Mouse (Mus musculus) kidney, embryonic 15.5 days (tissue): ENCODE measurements around the gene Gm6899. TPM values are rescaled to one million over a fixed set of nuclear protein-coding genes. Genes with fewer than 3 reads are reported as not detected.

Experiments used
- ATAC-seq: fragments of 200-750 bp; cut with Nextera tagmentation; replicated peaks from 2 replicates; pipeline ENCODE4 v1.8.0; 2017; ENCODE audit warnings: moderate TSS enrichment; ENCODE audit not compliant: low FRiP score
- H3K27ac ChIP-seq: fragments of 300-500 bp; sonication (generic); 2 replicates; pipeline ENCODE4 v1.5.1; 2015; ENCODE audit warnings: mild to moderate bottlenecking, inconsistent platforms
- H3K27me3 ChIP-seq: fragments of 300-500 bp; sonication (generic); 2 replicates; pipeline ENCODE4 v1.6.1; 2015; ENCODE audit warnings: inconsistent platforms
- H3K36me3 ChIP-seq: fragments of 300-500 bp; sonication (generic); 2 replicates; pipeline ENCODE4 v1.6.1; 2015; ENCODE audit warnings: inconsistent platforms
- H3K4me1 ChIP-seq: fragments of 300-500 bp; sonication (generic); 2 replicates; pipeline ENCODE4 v1.6.1; 2015; ENCODE audit warnings: inconsistent platforms
- H3K4me2 ChIP-seq: fragments of 300-500 bp; sonication (generic); 2 replicates; pipeline ENCODE4 v1.6.1; 2015; ENCODE audit warnings: moderate library complexity, mild to moderate bottlenecking, inconsistent platforms
- H3K4me3 ChIP-seq: fragments of 300-500 bp; sonication (generic); replicated peaks from 2 replicates; pipeline ENCODE4 v1.5.1; 2015; ENCODE audit warnings: mild to moderate bottlenecking, inconsistent platforms
- H3K9ac ChIP-seq: fragments of 300-500 bp; sonication (generic); 2 replicates; pipeline ENCODE4 v1.6.1; 2015; ENCODE audit warnings: mild to moderate bottlenecking, inconsistent platforms
- H3K9me3 ChIP-seq: fragments of 300-500 bp; sonication (generic); replicated peaks from 2 replicates; pipeline ENCODE4 v1.6.1; 2016; ENCODE audit warnings: inconsistent platforms
- WGBS: fragments of 180-500 bp; shearing (Covaris S2); methylation state at CpG from one replicate; pipeline ENCODE4 v1.1.7; 2015; ENCODE audit warnings: mixed read lengths; 5-methylcytosine and 5-hydroxymethylcytosine counted together
- polyA plus RNA-seq: library from polyadenylated mRNA; unstranded; fragments of >200 nt; fragmentation: Nextera tagmentation; extraction: Ambion mirVana; gene quantifications from 2 replicates; pipeline ENCODE4 v1.2.1, GENCODE M21; 2015

The Gm6899 gene
- not detected in 2 replicates for polyA plus RNA-seq

- under 1% methylated on average over 60 of the region's 60 CpGs for WGBS
- Histone ChIP-seq H3K9me3 (no peaks in the 10 kb centered on the region), H3K4me1 (peaks cover 10% of the 10 kb centered on the region; the same call in 1 of the 2 replicates), H3K4me2 (peak within 1 kb of the TSS; percentile 63), H3K9ac (peak within 1 kb of the TSS; percentile 55), H3K4me3 (peak within 1 kb of the TSS; percentile 57), H3K27ac (peak within 1 kb of the TSS; percentile 70), H3K27me3 (no peaks in the 10 kb centered on the region), H3K36me3 (0 out of 2 replicates have a peak, but pooled peaks cover 7% of the 10 kb centered on the region)
- peak; percentile 100 for ATAC-seq
Measured at GRCm38 (mm10) chr11:26593061-26594059, at the start of gene Gm6899, which contains the start of gene Vrk2. Gene Gm6899 (plus strand): TSS chr11:26593241. Gene Vrk2 (minus strand): TSS chr11:26593999.

DNA sequence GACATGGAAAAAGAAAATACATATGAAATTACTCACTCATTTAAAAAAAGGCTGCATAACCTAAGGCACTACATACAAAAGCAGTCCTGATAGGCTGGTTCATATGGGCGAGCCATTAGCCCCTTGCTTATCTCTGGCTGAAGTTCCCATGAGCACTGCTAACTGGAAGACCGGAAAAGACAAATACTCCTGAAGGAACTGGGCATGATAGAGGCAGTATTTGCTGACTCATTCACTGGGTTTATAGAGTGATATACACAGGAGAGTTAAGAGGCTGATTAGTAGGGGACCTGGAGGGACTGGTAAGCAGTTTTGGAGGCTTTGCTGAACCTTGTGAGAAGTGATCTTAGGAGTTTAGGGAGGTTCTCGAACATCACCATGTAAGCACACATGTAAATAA is 41.5 kb upstream of the Gm6899 start:
- Histone ChIP-seq H3K36me3 (peaks cover 6% of the 10 kb centered on the region; the same call in 1 of the 2 replicates), H3K27me3 (no peaks in the 10 kb centered on the region), H3K4me2 (no peak overlapping the region), H3K9ac (no peak overlapping the region), H3K27ac (no peak overlapping the region), H3K4me3 (no peak overlapping the region), H3K9me3 (no peaks in the 10 kb centered on the region), H3K4me1 (no peaks in the 10 kb centered on the region)
- 91% methylated on average over 3 of the region's 3 CpGs for WGBS
- ATAC-seq: no peak

GRCm38 (mm10) chr11:26585409-26586366 is 7.4 kb upstream of the Gm6899 start:
- 58% methylated on average over 17 of the region's 17 CpGs for WGBS
- Histone ChIP-seq H3K4me3 (no peak overlapping the region), H3K4me2 (no peak overlapping the region), H3K27ac (no peak overlapping the region), H3K4me1 (peaks cover 3% of the 10 kb centered on the region; the same call in 1 of the 2 replicates), H3K9ac (no peak overlapping the region), H3K36me3 (0 out of 2 replicates have a peak, but pooled peaks cover 4% of the 10 kb centered on the region), H3K27me3 (no peaks in the 10 kb centered on the region), H3K9me3 (no peaks in the 10 kb centered on the region)
- no peak for ATAC-seq

- 64% methylated on average over 6 of the region's 6 CpGs for WGBS
- Histone ChIP-seq H3K36me3 (0 out of 2 replicates have a peak, but pooled peaks cover 7% of the 10 kb centered on the region), H3K4me1 (peaks cover 3% of the 10 kb centered on the region; the same call in 1 of the 2 replicates), H3K9me3 (no peaks in the 10 kb centered on the region), H3K27me3 (no peaks in the 10 kb centered on the region), H3K9ac (no peak overlapping the region), H3K4me3 (no peak overlapping the region), H3K27ac (no peak overlapping the region), H3K4me2 (no peak overlapping the region)
- ATAC-seq: no peak
Measured at GRCm38 (mm10) chr11:26586367-26587183, 6.5 kb upstream of the Gm6899 start.

DNA sequence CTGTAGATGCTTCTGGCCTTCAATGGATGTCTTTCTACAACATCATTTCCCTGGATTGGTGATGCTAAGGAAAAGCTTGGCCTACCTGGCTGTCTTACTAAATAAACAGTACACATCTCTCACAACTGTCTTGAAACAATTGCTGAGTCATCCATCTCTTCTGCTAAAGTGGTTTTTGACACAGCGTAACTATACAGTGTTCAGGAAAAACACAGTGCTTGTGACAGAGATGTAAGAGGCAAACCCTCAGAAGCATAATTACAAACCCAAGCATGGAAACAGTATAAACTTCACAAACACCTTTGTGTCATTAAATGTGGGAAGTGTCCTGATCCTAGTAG is 5.9 kb upstream of the Gm6899 start:
- H3K4me1 ChIP-seq: peaks cover 3% of the 10 kb centered on the region; the same call in 1 of the 2 replicates
- no peak for ATAC-seq
- no peak overlapping the region for H3K27ac ChIP-seq
- H3K27me3 ChIP-seq: no peaks in the 10 kb centered on the region
- H3K9ac ChIP-seq: no peak overlapping the region
- no peaks in the 10 kb centered on the region for H3K9me3 ChIP-seq
- 0 out of 2 replicates have a peak, but pooled peaks cover 7% of the 10 kb centered on the region for H3K36me3 ChIP-seq
- WGBS: 88% methylated on average over 1 of the region's 1 CpGs
- H3K4me2 ChIP-seq: no peak overlapping the region
- no peak overlapping the region for H3K4me3 ChIP-seq

DNA sequence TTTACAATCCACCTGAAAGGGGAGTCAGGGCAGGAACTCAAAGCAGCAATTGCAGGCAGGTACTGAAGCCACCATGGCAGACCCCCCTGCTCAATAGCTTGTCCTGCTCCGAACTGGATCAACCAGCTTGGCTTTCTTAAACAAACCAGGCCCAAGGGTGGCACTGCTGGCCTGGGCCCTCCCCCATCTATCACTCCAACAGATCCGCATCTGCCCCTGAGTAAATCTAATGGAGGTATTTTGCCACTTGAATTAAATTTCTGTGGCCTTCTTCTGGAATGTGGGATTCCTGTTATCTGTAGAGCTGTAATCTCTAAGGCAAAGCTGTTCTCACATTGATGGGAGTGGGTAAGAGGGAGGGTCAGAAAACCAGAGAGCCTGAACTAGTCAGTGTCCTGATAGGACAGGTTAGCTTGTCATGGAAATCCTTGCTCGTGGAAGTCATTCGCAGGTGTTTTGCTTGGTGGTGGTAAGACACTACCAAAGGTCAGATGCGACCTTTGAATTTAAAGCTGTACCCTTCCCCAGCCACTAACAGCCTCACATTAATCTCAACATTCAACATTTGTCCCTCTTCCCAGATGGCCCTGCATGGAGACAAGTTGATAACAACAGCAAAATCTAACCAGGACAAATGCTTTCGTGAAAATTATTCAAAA is 517 bp upstream of the Gm6899 start:
- Histone ChIP-seq H3K27me3 (no peaks in the 10 kb centered on the region), H3K4me1 (peaks cover 10% of the 10 kb centered on the region; the same call in 1 of the 2 replicates), H3K27ac (peak overlapping the region; percentile 70; the same call in 1 of the 2 replicates), H3K36me3 (0 out of 2 replicates have a peak, but pooled peaks cover 7% of the 10 kb centered on the region), H3K9me3 (no peaks in the 10 kb centered on the region), H3K9ac (peak overlapping the region; percentile 55; the same call in 1 of the 2 replicates), H3K4me2 (peak overlapping the region; percentile 63), H3K4me3 (peak overlapping the region; percentile 57)
- no peak for ATAC-seq
- WGBS: 29% methylated on average over 6 of the region's 6 CpGs

- H3K4me1 ChIP-seq: peaks cover 10% of the 10 kb centered on the region; the same call in 1 of the 2 replicates
- no peak overlapping the region for H3K4me2 ChIP-seq
- H3K4me3 ChIP-seq: no peak overlapping the region
- no peaks in the 10 kb centered on the region for H3K9me3 ChIP-seq
- no peak for ATAC-seq
- H3K36me3 ChIP-seq: 0 out of 2 replicates have a peak, but pooled peaks cover 5% of the 10 kb centered on the region
- H3K9ac ChIP-seq: no peak overlapping the region
- no peaks in the 10 kb centered on the region for H3K27me3 ChIP-seq
- no peak overlapping the region for H3K27ac ChIP-seq
- WGBS: 89% methylated on average over 1 of the region's 1 CpGs
Measured at GRCm38 (mm10) chr11:26594487-26594886, 1.4 kb downstream of the Gm6899 start.

DNA sequence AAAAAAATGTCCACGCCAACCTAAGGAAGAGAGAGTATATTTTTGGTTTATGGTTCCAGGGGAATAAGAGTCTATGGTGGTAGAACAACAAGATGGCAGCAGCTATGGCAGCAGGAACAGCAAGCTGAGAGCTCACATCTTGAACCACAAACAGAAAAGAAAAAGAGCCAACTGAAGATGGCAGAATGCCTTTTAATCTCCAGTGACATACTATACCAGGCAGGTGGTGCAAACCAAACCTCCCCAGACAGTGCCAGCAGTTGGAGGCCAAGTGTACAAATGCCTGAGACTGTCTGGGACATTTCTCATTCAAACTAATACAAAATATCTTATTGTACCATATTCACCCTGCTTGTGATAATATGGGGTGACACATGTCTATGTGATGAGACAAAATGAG is 3.1 kb downstream of the Gm6899 start:
- H3K9me3 ChIP-seq: no peaks in the 10 kb centered on the region
- no peaks in the 10 kb centered on the region for H3K36me3 ChIP-seq
- no peak for ATAC-seq
- H3K9ac ChIP-seq: no peak overlapping the region
- H3K27ac ChIP-seq: no peak overlapping the region
- no peak overlapping the region for H3K4me2 ChIP-seq
- no peaks in the 10 kb centered on the region for H3K27me3 ChIP-seq
- H3K4me1 ChIP-seq: peaks cover 10% of the 10 kb centered on the region; the same call in 1 of the 2 replicates
- no peak overlapping the region for H3K4me3 ChIP-seq
- WGBS: 95% methylated on average over 1 of the region's 1 CpGs

DNA sequence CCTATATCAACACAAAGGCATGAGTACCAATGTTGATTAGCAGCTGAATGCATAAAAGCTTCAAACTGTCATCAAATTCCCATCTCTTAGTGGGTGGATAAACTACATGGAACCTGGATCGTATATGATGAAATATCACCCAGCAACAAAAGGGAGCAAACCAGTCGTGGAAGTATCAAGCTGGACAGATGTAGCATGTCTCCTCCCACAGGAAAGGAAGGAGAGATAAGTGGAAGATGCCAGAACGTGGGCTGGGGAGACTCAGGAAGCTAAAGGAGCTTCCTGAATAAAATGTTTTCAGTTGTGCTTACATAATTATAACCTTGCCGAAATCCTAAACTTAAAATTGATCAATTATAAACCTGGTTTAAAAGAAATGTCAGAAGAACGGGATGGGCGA is 4.1 kb downstream of the Gm6899 start:
- 63% methylated on average over 6 of the region's 6 CpGs for WGBS
- H3K9me3 ChIP-seq: no peaks in the 10 kb centered on the region
- no peaks in the 10 kb centered on the region for H3K36me3 ChIP-seq
- H3K4me3 ChIP-seq: no peak overlapping the region
- H3K9ac ChIP-seq: no peak overlapping the region
- H3K4me1 ChIP-seq: peaks cover 10% of the 10 kb centered on the region; the same call in 1 of the 2 replicates
- H3K4me2 ChIP-seq: no peak overlapping the region
- H3K27ac ChIP-seq: no peak overlapping the region
- H3K27me3 ChIP-seq: no peaks in the 10 kb centered on the region
- ATAC-seq: no peak

- Histone ChIP-seq H3K4me2 (no peak overlapping the region), H3K27ac (no peak overlapping the region), H3K4me3 (no peak overlapping the region), H3K9me3 (no peaks in the 10 kb centered on the region), H3K9ac (no peak overlapping the region), H3K4me1 (0 out of 2 replicates have a peak, but pooled peaks cover 4% of the 10 kb centered on the region), H3K27me3 (no peaks in the 10 kb centered on the region), H3K36me3 (no peaks in the 10 kb centered on the region)
- 73% methylated on average over 6 of the region's 6 CpGs for WGBS
- no peak for ATAC-seq
Measured at GRCm38 (mm10) chr11:26597761-26598160, 4.7 kb downstream of the Gm6899 start.
